Mouse (Mus musculus) liver, embryonic 15.5 days (tissue): ENCODE measurements around the gene Gm14496. TPM values are rescaled to one million over a fixed set of nuclear protein-coding genes. Genes with fewer than 3 reads are reported as not detected.
"Not testable (repeated sequence)": the region's sequence is repeated elsewhere in the genome, so short reads cannot be mapped to it uniquely, and the experiment has no call there.

Experiments used
- ATAC-seq: fragments of 200-750 bp; cut with Nextera tagmentation; 2 replicates; pipeline ENCODE4 v1.8.0; 2017; ENCODE audit warnings: moderate number of reproducible peaks, mild to moderate bottlenecking, moderate library complexity; ENCODE audit not compliant: insufficient read depth
- H3K27ac ChIP-seq: fragments of 300-500 bp; sonication (generic); replicated peaks from 2 replicates; pipeline ENCODE4 v1.5.1; 2015; ENCODE audit warnings: mild to moderate bottlenecking, inconsistent platforms
- H3K27me3 ChIP-seq: fragments of 300-500 bp; sonication (generic); 2 replicates; pipeline ENCODE4 v1.6.1; 2015; ENCODE audit warnings: mild to moderate bottlenecking, inconsistent platforms
- H3K36me3 ChIP-seq: fragments of 300-500 bp; sonication (generic); replicated peaks from 2 replicates; pipeline ENCODE4 v1.6.1; 2015; ENCODE audit warnings: moderate library complexity, mild to moderate bottlenecking, inconsistent platforms
- H3K4me1 ChIP-seq: fragments of 300-500 bp; sonication (generic); replicated peaks from 2 replicates; pipeline ENCODE4 v1.6.1; 2015; ENCODE audit warnings: inconsistent platforms
- H3K4me2 ChIP-seq: fragments of 300-500 bp; sonication (generic); 2 replicates; pipeline ENCODE4 v1.6.1; 2015; ENCODE audit warnings: moderate library complexity, mild to moderate bottlenecking, inconsistent platforms
- H3K4me3 ChIP-seq: fragments of 300-500 bp; sonication (generic); replicated peaks from 2 replicates; pipeline ENCODE4 v1.5.1; 2015; ENCODE audit warnings: mild to moderate bottlenecking, inconsistent platforms
- H3K9ac ChIP-seq: fragments of 300-500 bp; sonication (generic); 2 replicates; pipeline ENCODE4 v1.6.1; 2015; ENCODE audit warnings: moderate library complexity, mild to moderate bottlenecking, inconsistent platforms
- H3K9me3 ChIP-seq: fragments of 300-500 bp; sonication (generic); replicated peaks from 2 replicates; pipeline ENCODE4 v1.6.1; 2016; ENCODE audit warnings: inconsistent platforms
- WGBS: fragments of 180-500 bp; shearing (Covaris S2); methylation state at CpG from one replicate; pipeline ENCODE4 v1.1.7; 2015; ENCODE audit warnings: mixed read lengths; ENCODE audit not compliant: insufficient replicate concordance; 5-methylcytosine and 5-hydroxymethylcytosine counted together
- polyA plus RNA-seq: library from polyadenylated mRNA; unstranded; fragments of >200 nt; fragmentation: Nextera tagmentation; extraction: Ambion mirVana; gene quantifications from 2 replicates; pipeline ENCODE4 v1.2.1, GENCODE M21; 2015

Gm14496 gene
- polyA plus RNA-seq = not detected in 2 replicates

DNA sequence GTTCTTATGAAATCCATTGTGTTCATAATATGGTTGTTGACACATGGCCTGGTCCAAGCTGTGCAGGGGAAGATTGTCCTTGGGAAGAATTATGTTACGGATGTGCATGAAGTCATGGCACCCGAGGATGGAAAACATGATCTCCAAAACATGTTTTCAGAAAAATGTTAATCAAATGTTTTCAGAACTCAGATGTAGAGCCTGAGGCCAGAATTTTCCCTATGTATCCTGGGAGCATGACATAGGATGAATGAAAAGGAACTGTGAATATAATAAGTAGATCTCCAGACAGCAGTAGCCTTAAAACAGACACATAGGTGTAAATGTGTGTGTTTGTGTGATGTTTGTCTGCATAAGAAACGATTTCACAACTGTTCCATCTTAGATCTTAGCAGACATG is at the start of gene Gm14496:
Gene Gm14496 (plus strand): TSS at position 301 of the 400 bp plus-strand sequence.
- Histone ChIP-seq H3K9ac (no peak within 1 kb of the TSS), H3K4me2 (no peak within 1 kb of the TSS), H3K27ac (no peak within 1 kb of the TSS), H3K4me3 (no peak within 1 kb of the TSS), H3K27me3 (no peaks in the 10 kb centered on the region), H3K36me3 (no peaks in the 10 kb centered on the region), H3K4me1 (no peaks in the 10 kb centered on the region), H3K9me3 (no peaks in the 10 kb centered on the region)
- 39% methylated on average over 3 of the region's 3 CpGs for WGBS
- no peak for ATAC-seq

DNA sequence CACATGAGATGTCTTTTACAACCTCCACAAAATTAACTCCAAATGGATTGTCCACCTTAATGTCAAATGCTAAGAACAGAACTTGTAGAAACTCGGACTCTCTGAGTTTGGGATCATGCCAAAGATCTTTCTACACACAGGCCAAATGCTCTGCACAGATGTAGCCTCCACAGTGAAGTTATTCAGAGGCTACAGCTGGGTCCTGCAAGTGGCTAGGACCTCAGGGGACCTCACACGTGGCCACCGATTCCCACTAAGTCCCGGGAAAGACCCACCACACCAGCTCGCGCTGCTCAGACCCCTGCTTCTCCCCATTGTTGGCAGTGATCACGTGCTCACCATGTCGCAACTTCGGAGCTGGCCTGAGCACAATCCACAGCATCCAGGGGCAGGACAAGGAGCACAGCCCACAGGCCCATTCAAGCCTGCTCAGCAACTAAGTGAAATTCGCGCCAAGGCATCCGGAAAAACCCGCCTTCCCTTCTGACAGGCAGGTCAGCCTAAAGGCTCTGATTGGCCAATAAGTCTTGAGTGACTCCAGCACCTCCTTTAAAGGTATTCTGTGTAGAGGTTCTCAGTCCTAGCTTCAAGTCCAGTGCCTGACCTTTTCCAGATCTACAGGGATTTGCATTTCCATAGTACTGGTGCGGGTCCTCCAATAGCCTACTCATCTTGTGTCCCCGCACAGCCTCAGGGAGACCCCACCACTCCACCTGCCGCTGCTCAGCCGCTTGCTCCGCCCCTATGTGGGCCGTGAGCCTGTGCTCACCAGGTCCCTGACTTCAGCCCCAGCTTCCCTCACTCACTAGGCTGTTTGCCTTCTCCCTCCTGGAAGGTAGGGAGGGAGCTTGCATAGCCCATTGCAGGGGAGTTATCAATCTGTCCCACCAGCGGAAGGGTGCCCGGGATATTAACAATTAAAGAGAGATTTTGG is 37.9 kb upstream of the Gm14496 start:
- WGBS = 19% methylated on average over 21 of the region's 21 CpGs
- ATAC-seq, H3K4me1 ChIP-seq, H3K9ac ChIP-seq, H3K4me2 ChIP-seq, H3K9me3 ChIP-seq, H3K27me3 ChIP-seq, H3K27ac ChIP-seq, H3K4me3 ChIP-seq, H3K36me3 ChIP-seq: not testable (repeated sequence)

DNA sequence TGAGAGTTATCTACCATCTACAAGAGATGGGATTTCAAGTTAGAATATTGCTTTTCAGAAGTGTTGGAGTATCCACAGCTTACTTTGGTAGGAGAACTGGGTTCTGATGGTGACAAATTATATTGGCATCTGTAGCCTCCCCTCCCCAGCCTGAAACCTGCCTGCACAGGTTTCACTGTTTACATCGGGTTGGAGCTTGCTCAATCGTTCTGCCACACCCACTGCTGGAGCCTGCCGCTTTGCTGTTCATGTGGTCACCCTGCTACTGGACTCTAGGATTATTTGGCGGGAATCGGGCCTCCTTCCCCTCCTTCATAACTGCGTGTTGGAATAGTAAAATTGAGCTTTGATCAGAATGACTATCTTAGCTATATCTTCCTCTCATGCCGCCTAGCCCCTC is 22.5 kb upstream of the Gm14496 start:
- H3K27me3 ChIP-seq = no peaks in the 10 kb centered on the region
- no peak overlapping the region for H3K27ac ChIP-seq
- no peaks in the 10 kb centered on the region for H3K36me3 ChIP-seq
- H3K9ac ChIP-seq = no peak overlapping the region
- H3K9me3 ChIP-seq = no peaks in the 10 kb centered on the region
- 61% methylated on average over 7 of the region's 7 CpGs for WGBS
- H3K4me1 ChIP-seq = no peaks in the 10 kb centered on the region
- no peak overlapping the region for H3K4me2 ChIP-seq
- ATAC-seq = no peak
- H3K4me3 ChIP-seq = no peak overlapping the region

DNA sequence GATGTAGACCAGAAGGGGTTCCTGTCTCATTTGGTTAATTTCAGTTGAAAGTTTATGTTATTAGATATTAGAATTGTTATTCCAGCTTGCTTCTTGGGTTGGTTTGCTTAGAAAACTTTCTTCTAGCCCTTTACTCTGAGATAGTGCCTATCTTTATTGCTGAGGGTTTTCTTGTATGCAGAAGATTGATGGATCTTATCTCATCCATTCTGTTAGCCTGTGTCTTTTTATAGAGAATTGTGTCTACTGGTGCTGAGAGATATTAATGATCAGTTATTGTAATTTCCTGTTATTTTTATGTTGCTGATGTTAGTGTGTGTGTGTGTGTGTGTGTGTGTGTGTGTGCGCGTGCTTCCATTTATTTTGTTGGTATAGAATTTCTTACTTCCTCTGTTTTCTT is 21.7 kb upstream of the Gm14496 start:
- H3K27me3 ChIP-seq = no peaks in the 10 kb centered on the region
- no peak for ATAC-seq

DNA sequence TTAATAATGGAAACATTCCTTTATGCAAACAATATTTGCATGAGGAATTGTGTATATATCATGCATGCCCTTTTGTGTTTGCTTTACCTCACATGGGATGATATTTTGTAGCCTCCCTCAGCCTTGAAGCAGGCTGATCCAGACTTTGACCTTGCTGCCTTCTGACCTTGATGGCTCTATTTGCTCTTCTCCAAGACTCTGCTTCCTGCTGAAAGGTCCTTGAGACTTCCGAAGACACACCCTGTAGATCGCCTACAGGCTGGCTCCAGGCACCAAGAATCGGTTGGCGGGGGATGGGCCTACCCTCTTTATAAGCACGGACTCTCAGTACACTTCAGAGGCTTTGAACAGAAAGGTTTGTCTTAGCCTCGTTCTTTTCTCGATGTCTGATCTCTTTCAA is 9.0 kb upstream of the Gm14496 start:
- not testable (repeated sequence) for H3K36me3 ChIP-seq, H3K27ac ChIP-seq, H3K27me3 ChIP-seq, ATAC-seq, H3K9ac ChIP-seq, H3K4me1 ChIP-seq, H3K4me2 ChIP-seq, H3K9me3 ChIP-seq, H3K4me3 ChIP-seq
- 49% methylated on average over 7 of the region's 7 CpGs for WGBS

More for the DNA sequence above, 21.7 kb upstream of the Gm14496 start:
- H3K9me3 ChIP-seq = no peaks in the 10 kb centered on the region
- no peak overlapping the region for H3K27ac ChIP-seq
- H3K4me2 ChIP-seq = no peak overlapping the region
- no peak overlapping the region for H3K9ac ChIP-seq
- H3K4me1 ChIP-seq = no peaks in the 10 kb centered on the region
- H3K36me3 ChIP-seq = no peaks in the 10 kb centered on the region
- no peak overlapping the region for H3K4me3 ChIP-seq
- 76% methylated on average over 2 of the region's 2 CpGs for WGBS

Other genes with a start within 250 kb of the Gm14496 start
- gene Myt1, start 227.8 kb upstream of the Gm14496 start, polyA plus RNA-seq = not detected in 2 replicates
- 14.6 and 15.2 TPM in 2 replicates for gene Pcmtd2, start 153.3 kb upstream of the Gm14496 start, polyA plus RNA-seq
- 25.4 and 25.5 TPM in 2 replicates for gene Polr3k, start 126.8 kb upstream of the Gm14496 start, polyA plus RNA-seq